Mouse (Mus musculus) R1 (cell line): Measurements from ENCODE around the gene Fxyd1.

Experiments used
- DNase-seq: peaks from one replicate; pipeline ENCODE4 v3.0.0-alpha.2; 2018; ENCODE audit warnings: low read depth, low spot score

The Fxyd1 gene

DNA sequence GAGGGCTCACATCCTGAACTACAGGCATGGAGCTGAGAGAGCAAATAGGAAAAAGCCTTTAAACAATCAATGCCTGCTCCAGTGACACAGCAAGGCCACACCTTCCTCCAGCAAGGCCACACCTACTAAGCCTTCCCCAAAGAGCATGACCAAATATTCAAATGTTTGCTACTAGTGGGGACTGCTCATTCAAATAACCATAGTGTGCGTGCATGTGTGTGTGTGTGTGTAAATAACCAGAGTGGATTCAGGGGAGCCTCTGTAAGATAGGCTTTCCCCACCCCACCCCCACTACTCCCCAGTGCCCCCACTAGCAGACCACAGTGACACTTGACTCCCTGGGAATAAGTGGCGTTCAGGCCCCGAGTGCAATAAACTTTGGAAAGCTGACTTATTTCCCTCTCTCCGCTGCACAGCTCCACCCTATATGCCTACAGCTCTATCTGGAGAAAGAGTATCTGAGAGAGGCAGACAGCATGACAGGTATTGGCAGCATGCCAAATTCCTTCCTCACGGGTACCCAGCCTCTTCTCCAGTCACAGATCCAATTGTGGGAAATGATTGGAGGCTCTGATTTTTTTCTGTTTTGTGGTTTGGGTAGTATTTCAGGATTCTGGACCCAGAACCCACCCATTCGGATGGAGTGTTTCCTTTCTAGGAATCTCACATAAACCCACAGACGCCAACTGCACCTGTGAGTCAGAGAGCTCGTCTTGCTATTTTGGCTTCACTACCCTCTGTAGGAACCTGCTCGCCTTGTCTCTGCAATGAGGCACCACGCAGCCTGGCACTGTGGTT, 39.7 kb downstream of the Fxyd1 start:
- no peak for DNase-seq

DNA sequence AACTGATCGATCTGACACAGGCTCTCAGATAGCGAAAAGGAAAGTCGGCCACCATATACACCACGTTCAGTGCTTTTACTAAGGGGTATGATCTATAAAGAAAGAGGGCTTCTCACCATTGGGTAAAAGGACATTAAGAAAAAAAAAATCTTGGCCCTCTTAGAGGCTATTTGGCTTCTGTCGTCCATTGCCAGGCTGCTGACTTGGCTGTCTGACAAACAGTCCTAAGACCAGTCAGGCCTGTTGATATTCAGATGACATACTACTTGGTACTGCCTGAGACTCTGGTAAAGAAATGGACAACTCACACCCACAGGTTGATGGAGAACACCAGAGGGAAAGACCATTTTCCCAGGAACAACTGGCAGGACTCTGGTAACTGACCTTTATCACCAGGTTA, 44.0 kb downstream of the Fxyd1 start:
- no peak for DNase-seq

DNA sequence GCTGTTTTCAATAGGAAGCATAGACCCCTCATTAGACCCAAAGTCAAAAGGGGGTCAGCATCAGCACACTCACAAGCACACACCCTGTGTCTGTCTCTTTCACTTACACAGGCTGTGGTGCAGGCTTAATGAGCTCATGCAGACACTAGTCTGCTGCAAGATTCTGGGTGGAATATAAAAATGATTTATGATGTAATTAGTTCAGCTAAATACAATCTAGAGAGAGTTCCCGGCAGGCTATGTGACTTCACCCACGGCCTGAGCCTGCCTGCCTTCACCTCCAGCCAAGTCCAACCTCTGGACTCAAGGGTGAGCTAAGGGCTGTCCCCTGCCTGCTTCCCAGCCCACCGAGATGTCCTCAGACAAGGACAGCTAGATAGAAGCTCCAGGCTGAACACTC, 48.1 kb downstream of the Fxyd1 start:
- no peak for DNase-seq

DNA sequence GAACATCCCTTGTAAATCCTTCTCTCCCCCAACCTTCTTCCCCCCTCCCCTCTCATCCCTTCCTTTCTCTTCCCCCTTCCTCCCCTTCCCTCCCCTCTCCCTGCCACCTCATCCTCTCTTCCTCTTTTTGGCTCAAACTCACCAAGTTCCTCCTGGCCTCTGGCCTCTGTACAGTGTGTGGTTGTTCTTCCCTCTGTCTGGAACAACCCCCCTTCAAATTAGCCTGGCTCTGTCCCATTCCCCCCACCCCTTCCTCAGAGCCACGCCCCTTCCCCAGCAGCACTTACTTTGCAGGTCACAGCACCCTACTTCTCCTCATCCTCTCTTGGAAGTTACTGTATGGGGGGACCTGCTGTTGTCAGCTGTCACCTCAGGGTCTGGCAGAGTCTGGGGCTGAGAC, 48.8 kb downstream of the Fxyd1 start:
- no peak for DNase-seq

DNA sequence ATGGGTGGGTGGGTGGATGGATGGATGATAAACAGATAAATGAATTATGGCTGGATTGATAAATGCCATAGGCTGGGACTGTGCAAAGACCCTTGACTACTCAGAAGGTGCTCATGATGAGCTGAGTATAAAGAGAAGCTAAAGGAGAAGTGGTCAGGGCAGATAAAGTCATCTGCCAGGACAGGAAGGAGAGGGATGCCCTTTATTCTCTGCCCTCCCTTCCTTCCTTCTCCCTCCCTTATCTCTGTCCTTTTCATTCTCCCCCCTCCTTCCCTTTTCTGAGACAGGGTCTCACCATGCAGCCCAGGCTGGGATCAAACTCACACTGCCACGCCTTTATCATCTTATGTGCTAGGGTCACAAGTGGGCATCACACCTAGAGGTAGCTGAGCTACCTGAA, 49.2 kb downstream of the Fxyd1 start:
- DNase-seq: no peak

DNA sequence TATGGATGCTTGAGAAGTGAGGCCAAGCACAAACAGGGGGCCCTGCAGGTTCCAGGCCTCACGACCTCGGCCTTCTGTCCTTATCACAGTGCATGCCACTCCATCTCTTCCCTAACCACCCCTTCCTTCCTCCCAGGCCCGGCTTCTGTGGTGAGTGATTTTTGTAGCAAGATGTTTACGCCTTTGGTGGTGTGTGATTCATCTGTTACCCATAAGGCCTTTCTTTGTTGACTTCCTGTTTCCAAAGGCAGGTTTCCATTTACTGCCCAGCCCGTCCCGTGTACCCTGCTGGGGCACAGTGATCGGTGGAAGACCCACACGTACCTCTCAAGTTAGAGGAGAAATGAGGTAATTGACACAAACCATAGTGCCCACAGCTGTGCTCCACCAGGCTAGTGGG, 54.3 kb downstream of the Fxyd1 start:
- no peak for DNase-seq
